Mouse (Mus musculus) cerebellum, adult (tissue): ENCODE results near the gene Fam114a2.

Experiments used
- ATAC-seq: cut with Nextera tagmentation; 2 replicates; pipeline ENCODE4 v1.9.2; 2017; ENCODE audit warnings: mild to moderate bottlenecking, moderate library complexity, mixed read lengths; ENCODE audit not compliant: insufficient number of reproducible peaks, low FRiP score, low TSS enrichment

Gene Fam114a2

DNA sequence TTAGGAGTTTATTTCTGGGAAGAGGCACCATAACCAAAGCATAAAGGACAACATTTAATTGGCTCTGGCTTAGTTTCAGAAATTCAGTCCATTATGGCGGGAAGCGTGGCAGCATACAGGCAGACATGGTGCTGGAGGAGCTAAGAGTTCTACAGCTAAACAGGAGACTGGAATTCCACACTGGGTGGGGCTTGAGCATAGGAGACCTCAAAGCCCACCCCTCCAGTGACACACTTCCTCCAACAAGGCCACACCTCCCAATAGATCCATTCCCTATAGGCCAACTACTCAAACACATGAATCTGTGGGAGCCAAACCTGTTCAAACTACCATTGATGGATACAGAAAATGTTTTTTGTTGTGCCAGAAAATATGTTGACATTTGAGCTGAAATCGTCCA is 2.8 kb upstream of the Fam114a2 start:
- ATAC-seq = no peak

DNA sequence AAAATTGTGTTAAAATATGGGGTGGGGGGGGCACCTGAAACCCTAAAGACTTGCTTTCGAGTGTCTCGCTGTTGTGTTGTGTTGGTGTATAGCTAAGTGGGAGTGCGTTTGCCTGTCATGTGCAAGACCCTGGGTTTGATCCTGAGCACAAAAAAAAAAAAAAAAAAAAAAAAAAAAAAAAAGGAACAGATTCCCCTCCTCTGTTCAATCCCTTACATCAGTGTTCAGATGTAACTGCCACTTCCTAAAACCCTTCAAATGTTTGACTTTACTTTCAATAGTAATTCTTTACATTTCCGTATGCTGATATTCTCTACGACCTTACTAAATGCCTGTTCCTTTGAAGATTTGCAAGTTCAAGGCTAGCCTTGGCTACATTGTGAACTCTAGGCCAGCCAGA is 887 bp upstream of the Fam114a2 start:
- ATAC-seq = no peak

DNA sequence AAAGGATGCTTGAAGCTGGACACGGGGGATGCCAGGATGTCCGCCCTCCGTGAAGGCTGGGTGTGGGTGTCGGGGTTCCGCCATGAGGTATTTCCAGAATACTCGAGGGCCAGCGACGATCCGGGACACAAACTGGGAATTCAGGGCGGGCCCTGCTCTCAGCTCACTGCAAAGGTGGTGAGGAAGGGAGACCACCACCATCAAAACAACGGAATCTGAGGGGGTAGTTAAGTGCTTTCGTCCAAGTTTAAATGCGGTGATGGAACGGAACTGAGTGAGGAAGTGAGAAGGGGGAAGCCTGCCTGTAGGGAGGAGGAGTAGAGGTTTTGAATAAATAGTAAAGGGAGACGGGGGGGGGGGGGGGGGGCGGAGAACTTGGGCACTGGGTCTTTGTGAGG is 333 bp upstream of the Fam114a2 start:
- ATAC-seq = no peak

DNA sequence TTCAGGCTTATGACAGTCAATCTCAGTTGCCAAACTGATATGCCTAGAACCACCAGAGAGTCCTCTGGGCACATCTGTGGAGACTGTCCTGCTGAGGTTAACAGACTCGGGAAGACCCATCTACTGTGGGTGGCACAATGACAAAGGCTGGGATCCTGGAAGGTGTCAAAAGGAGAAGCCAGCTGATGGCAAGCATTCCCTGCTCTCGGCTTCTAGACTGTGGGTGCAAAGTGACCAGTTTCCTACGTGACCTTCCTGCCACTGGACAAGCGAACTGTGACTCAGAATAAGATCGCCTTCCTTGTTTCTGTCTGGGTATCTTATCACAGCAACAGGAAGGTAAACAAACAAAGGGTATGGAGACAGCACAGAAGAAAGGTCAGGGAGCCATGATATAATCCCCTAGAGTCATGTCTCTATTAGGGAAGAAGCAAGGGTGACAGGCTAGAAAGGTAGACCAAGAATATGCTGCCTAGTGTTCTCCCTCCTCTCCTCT is 1.4 kb downstream of the Fam114a2 start:
- no peak for ATAC-seq

DNA sequence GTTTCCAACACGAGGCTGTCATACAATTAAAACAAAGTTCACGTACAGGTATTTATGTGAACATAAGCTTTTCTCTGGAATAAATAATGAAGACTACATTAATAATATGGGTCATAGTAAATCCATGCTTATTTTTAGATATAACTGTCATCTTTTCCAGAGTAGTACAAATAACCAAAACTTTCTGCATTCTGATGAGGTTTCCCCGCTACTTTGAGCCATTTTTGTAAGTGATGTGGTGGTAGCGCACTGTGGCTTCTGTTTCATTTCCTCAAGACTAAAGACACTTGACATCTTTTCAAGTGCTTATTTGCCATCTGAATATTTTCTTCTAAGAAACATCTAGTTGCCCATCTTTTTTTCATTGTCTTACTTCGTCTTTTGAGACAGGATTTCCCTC is 3.2 kb downstream of the Fam114a2 start:
- ATAC-seq = no peak

DNA sequence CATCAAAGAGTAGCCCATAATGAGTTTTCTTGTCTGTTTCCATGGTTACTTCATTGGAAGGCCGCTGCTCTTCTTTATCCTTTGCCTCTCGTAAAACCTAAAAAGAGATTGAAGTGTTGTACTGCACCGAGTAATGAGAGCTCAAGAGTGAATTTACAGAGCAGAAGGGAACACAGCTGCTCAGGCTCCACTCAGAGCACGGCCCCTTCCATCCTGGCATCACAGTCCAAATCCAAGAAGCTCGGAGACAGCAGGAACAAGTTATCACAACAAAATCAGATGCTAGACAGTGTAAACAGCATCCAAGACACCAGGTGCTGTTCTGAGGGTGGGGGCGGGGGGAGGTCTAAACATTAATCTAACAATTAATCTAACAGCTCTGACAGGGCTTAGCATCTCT is 11.5 kb downstream of the Fam114a2 start:
- no peak for ATAC-seq

DNA sequence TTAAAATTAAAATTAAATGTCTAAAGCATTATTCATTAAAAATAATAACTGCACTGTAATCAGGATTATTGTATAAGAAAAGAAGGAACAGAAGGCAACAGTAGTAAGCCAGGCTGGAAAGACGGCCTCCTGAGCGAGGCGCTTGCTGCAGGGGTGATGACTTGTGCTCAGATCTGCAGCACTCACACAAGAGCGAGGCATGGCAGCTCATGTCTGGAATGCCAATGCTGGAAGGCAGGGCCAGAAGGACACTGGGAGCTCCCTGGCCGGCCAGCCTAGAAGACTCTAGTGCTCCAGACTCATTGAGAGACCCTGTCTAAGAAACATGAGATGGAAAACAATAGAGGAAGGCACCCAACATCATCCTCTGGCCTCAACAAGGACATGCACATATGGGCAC is 15.3 kb downstream of the Fam114a2 start:
- no peak for ATAC-seq

DNA sequence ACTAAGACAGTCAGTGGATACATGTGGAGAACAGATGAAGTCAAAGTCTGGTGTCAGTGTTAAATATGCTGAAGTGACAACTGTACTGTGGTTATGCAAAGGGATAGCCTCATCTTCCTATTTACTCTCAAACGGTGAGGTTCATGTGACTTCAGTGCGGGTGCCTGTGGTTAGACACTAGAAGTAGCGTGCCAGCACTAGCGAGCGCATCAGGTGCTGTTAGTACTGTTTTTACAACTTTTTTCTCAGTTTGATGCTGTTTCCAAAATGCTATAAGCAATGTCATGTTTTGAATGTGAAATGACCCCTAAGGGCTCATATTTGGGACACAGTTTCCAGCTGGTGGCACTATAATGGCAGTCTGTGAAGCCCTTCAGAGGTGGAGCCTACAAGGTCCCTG is 20.2 kb downstream of the Fam114a2 start:
- no peak for ATAC-seq

DNA sequence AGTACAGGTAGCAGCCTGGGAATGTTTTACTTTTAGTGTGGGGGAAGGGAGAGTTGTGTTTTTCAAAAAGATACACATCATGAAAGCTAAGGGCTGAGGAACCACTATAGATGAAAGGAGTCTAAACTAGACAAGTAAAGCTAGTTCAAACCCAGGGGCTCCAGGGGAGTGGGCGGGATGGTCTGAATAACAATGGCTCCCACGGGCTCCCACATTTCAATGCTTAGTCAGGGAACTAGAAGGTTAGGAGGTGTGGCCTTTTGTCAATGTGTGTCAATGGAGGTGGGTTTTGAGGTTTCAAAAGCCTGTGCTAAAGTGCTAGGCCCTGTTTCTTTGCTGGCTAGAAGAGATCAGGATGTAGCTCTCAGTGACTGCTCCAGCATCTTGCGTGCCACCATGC is 20.7 kb downstream of the Fam114a2 start:
- no peak for ATAC-seq

DNA sequence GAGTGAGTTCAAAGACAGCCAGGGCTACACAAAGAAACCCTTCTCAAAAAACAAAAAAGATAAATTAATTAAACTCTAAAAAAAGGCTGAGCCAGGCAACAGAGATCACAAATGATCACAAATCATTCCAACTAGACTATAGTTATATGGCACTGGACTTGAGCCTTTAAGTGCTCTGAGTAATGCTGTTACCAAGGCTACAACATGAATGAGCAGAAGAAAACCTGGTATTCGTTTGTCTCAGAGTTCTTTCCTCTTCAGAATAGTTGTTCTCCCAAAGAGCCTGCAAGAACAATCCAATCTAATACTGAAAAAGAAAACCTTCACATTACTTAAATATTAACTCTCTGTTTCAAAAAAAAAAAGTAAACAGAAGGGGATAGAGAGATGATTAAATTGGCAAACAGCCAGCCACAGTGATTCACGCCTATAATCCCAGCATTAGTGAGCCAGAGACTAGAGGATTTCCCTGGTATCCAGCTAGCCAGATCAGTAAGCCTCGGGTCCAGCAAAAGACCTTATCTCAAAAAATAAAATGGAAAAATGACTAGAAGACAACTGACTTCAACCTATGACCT is 21.9 kb downstream of the Fam114a2 start:
- ATAC-seq = no peak

DNA sequence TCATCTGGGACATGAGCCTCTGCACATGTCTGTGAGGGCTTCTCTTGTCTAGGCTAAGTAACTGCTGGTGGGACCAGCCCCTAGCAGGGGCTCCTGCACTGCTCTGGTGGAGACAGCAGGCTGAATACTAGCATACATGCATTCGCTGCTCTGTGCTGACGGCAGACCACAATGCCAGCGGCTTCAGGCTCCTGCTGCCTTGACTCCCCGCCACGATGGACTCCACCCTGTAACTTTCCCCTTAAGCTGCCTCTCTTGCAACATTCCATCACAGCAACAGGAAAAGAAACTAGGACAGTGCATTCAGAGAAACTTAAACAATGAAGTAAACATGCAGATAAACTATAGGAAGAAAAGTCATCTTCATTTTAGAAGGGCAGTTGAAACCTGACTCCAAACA is 30.0 kb downstream of the Fam114a2 start:
- ATAC-seq = no peak

DNA sequence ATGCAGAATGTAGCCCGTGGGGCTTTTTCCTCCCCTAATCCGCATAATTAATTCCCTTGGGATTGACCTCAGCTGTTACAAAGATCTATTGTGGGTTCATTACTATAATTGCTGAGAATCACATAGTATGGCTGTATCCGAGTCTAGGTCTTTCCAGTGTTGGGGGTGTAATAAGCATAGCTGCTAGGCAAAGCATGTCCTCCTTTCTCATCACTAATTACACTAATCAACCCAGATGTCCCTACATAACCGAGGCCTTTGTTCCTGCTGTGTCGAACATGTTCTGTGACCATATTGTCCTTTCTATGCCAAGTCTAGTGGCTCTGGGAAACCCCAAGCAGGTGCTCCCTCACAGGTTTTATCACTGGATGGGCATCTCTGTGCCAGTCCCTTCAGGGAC is 40.3 kb downstream of the Fam114a2 start:
- no peak for ATAC-seq

DNA sequence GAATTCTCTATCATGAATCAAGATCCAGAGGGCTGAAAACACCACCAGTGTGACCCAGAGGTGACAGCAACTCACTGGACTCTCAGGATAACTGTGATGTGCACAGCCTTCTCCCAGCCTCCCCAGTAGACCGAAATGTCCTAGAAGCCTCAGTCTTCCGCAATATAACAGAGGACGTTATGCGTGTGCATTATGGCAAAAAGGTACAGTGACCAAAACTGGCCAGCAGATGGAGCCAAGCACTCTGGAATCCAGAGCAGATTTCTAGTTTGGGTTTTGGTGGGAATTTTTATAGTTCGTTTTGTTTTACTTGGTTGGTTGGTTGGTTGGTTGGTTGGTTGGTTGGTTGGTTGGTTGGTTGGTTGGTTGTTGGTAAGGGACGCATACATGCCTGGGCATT is 43.3 kb downstream of the Fam114a2 start:
- ATAC-seq = no peak

DNA sequence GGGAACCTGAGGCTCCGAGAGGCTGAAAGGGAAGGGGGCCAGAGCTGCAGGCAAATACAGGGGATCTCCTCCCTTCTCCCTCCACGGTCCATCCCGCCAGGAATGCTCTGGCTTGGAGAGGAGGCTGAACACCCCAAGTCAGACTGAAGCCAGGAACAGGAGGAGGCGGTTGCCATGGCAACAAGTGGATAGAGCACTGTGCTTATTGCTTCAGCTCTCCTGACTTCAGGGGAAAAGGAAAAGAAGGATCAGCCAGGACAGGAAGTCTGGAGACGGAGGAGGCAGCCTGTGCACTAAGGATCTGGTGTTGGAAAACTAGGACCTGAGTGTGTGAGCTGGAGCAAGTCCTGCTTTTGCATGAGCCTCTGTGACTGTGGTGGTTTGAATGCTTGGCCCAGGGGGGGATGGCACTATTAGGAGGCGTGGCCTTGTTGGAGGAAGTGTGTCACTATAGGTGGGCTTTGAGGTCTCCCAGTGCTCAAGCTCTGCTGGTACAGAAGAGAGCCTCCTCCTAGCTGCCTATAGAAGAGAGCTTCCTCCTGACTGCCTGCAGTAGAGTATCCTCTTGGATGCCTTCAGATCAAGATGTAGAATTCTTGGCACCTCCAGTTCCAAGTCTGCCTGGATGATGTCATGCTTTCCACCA is 44.0 kb downstream of the Fam114a2 start:
- ATAC-seq = no peak

DNA sequence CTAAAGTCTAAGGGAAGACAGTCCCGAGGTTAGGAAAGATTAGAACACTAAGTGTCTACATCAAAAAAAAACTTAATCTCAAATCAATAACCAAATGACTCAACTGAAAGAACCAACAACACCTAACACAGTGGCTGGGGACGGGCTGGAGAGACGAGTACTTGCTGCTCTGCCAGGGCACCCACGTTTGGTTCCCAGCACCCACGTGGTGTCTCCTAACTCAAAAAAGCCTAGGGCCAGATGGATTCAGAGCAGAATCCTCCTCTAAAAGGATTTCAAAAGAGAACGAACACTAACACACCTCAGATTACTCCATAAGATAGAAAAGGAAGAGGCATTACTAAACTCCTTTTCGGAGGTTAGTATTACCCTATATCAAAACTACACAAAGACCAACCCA is 47.4 kb downstream of the Fam114a2 start:
- ATAC-seq = no peak

DNA sequence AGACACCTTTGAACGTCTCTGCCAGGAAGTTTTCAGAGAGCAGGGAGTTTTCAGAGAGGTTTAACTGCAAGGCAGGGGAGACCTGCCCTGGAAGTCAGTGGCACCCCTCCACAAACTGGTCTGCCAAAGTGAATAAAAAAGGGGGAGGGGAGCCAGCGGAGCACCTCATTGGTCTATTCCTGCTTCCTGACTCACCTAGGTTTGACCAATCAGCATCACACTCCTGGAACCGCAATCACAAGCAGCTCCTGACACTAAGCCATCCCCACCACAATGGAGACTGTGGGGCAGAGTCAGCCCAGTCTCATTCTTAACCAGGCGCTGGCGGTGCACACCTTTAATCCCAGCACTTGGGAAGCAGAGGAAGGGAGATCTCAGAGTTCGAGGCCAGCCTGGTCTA is 48.4 kb downstream of the Fam114a2 start:
- no peak for ATAC-seq

DNA sequence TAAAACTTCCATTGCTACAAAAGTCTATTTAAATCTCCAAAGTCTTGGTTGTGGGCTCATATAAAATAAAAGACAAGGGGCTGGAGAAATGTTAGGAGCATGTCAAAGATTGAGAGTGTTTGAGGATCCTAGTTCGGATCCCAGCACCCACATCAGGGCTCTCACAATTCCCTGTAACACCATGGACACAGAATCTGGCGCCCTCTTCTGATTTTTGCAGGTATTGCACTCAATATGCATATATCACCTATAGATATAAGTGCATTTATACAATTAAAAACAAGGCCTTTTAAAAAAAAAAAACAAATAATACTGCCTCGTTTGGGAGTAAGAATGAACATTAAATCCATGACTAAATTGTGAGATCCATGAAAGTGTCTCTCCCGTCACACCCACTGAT is 49.7 kb downstream of the Fam114a2 start:
- no peak for ATAC-seq

DNA sequence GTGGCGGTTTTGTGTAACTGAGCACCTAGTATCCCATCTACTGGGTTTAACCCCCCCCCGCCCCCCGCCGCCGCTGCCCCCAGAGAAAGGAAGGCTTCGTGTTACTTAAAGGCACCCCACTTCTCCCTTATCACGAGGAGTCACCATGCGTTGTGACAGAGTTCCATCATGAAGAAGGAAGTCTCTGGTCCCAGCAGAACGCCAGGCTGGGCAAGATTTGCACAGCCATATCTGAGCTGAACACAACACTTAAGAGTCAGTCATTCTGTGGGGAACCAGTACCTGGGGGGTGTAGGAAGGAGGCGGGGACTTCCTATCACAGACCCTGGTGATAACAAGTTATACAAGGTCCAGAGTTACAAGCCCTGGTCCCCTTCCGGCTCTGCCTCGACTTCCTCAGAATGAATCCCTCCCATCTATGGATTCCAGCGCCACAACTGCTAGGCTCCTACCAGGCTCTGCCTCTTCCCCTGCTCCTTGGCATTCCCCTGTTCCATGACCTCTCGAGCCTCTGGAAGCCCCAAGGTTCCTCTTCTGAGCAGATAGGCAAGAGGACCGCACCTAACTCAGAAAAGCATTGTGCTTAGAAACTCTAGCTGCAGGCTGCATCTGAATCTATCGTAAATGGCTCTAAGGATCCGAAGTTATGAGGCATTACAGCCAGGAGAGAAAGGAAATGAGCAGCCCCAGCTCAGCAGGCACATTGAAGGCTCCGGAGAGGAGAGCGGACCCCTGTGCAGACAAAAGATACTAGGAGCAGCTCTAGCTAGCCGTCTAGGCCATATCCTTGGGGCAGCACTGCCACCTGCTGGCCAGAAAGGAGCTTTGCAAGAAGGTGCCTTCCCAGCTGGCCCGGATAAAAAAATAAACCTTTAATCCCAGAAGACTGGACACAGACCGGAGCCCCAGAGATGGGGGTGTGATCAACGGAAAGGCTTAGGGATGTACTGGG is 51.0 kb downstream of the Fam114a2 start:
- no peak for ATAC-seq

DNA sequence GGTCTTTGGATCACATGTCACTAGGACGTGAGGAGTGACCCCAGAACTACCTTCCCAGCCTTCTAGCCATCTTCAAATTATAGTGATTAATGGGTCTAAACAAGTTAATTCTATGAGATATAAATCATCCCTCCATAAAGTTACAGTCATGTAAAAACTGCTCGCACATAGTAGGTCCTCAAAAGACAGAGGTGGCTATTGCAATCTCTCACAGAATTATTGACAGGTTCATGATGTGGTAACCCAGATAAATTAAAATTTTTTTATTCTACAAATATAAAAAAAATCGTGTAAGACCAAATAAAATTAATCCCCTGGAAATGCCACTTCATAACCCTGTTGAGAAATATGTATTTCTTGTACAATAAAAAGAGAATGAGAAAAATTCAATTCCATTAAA is 52.6 kb downstream of the Fam114a2 start:
- ATAC-seq = no peak

DNA sequence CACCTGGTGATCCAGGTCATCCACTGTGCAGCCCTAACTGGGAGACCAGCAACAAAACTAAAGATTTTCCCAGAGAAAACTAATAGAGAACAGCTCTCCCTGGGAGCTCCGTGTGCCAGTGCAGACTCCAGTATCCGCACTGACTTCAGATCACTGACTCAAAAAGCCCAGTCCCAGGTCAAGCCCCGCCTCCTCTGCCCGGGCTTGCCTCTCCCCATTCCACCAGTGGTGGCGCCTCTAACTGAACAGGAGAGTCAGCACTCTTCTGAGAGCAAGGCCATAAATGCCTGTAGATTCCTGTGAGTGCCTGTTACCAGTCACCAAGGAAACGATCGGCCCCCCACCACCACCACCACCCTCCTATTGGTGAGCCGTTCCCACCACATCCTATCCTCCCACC is 53.4 kb downstream of the Fam114a2 start:
- ATAC-seq = no peak

DNA sequence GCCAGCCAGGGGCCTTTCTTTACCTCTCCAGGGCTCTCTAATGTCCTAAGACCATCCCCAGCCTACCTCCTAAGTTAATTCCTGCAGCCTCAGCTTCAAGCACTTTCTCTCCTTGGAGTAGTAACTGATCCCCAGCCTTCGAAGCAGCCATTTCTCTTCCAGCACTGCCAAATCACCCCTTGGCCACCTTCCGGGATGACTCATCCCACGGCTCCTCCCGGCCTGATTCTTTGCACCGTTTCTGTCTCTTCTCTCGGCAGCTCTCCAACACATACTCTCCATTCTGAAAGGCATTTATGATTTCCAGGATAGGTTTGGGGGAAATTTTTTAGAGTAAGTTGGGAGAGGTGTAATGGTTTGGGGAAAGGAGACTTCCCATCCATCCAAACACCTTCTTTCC is 58.7 kb downstream of the Fam114a2 start:
- ATAC-seq = no peak
